Mouse (Mus musculus): ENCODE results near the gene Rbms3.

Rbms3 gene

GRCm38 (mm10) chr9:117373164-117373741 lies 256.5 kb downstream of the Rbms3 start:
- no peak for DNase-seq (ENCODE audit: low spot score)

GRCm38 (mm10) chr9:117371980-117372379 lies 257.7 kb downstream of the Rbms3 start:
- no peak for DNase-seq (ENCODE audit: low spot score)

GRCm38 (mm10) chr9:117370086-117370485 lies 259.6 kb downstream of the Rbms3 start:
- DNase-seq (ENCODE audit: low spot score): no peak

DNA sequence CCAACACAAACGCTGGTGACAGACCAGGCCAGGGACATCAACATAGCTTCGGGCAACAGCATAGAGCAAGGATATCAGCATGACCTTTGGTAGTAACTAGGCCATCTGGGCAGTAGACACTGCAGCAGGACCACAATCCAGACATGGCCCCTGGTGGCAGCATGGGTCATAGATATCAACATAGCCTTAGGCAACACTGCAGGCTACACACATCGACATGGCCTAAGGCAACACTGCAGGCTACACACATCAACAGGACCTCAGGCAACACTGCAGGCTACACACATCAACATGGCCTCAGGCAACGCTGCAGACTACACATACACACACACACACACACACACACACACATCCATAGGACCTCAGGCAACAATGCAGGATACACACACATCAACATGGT lies 261.7 kb downstream of the Rbms3 start:
- DNase-seq (ENCODE audit: low spot score): no peak

GRCm38 (mm10) chr9:117364610-117365009 lies 265.1 kb downstream of the Rbms3 start:
- no peak for DNase-seq (ENCODE audit: low spot score)

- no peak for DNase-seq (ENCODE audit: low spot score)
These were observed 268.3 kb downstream of the Rbms3 start for GRCm38 (mm10) chr9:117361431-117361830.

DNA sequence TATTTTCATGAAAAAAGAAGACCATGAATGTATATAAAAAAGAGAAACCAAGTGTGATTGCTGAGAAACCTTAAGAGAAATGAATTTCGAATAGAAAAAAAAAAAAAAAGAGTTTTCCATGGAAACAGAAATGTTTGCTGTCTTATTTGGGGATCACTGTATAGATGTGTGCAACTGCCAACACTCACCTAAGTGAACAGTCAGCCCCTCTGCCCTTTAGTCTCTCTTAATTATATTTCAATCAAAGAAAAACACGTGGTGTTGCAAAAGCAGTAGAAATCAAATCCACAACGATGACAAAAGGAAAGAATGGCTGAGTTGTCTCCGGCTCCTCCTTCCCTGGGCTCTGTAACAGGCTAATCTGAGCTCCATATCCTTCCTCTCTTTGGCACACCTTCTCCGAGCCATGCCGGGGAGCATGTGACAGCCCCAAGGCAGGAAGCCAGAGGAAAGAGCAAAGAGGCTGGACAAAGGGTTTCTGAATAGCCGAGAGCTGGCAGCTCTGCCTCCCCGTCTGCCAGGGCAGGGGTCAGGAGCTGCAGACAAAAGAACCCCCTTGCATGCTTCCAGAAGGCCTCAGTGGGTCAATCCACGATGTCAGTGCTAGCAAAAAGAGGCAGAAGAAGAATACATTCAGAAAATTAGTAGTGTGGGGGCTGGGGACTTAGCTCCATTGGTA lies 272.8 kb downstream of the Rbms3 start:
- no peak for DNase-seq (ENCODE audit: low spot score)

DNA sequence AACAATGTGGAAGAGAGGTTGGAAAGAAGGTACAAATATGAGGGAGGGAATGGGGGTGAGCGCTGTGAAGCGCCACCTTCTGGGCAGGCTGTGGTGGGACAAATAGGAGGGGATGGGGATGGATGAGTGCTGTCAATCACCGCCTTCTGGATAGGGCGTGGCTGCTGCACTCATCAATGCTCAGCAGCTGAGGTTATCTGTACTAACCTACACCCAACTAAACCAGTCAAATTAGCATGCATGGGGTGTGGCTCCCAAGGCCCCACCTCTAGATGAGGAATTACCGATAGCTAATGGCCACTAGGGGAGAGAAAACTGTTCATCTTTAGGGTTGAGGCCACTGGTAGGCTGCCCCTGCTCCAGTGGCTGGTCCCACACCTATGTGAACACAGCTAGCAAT lies 274.2 kb downstream of the Rbms3 start:
- DNase-seq (ENCODE audit: low spot score): no peak

- DNase-seq (ENCODE audit: low spot score): no peak
These were observed 287.4 kb downstream of the Rbms3 start for GRCm38 (mm10) chr9:117342336-117342735.

GRCm38 (mm10) chr9:117330681-117331080 lies 299.0 kb downstream of the Rbms3 start:
- no peak for DNase-seq (ENCODE audit: low spot score)

- no peak for DNase-seq (ENCODE audit: low spot score)
These were observed 310.4 kb downstream of the Rbms3 start for GRCm38 (mm10) chr9:117319271-117319670.

DNA sequence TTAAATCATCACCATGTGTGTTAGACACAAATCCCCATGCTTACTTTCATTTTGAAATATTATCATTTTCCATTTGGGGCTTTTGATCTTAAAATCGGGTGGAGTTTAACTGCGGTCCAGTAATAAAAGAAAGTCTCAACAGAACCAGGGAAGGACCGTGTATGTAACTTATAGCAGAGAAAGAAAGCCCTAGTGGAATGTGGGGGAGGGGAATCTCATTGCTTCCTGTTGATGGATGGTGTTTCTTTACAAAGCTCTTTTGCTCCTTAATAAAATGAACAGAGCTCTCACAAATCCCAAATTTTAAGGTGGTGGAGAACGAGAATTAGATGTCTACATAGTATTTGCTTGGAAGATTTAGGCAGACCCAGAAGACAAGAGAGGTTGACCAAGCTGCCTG lies 311.3 kb downstream of the Rbms3 start:
- no peak for DNase-seq (ENCODE audit: low spot score)

DNA sequence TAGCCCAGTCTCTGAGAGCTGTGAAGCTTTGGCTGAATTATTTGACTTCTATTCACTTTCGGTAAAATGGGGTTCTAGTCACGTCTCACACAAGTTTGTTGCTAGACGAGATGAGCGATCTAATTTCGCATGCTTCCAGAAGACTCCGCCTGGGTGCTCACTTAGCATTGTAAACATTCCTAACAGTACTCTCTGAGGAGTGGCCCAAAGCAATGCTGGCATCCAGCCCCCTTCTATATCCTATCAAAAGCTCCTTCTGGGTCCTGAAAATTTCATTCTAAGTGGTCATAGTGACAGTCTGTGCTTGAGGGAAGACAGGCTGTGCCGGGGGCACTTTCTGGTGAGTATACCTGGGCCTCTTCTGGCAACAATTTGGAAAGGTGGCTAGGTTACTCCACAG lies 312.5 kb downstream of the Rbms3 start:
- DNase-seq (ENCODE audit: low spot score): no peak

DNA sequence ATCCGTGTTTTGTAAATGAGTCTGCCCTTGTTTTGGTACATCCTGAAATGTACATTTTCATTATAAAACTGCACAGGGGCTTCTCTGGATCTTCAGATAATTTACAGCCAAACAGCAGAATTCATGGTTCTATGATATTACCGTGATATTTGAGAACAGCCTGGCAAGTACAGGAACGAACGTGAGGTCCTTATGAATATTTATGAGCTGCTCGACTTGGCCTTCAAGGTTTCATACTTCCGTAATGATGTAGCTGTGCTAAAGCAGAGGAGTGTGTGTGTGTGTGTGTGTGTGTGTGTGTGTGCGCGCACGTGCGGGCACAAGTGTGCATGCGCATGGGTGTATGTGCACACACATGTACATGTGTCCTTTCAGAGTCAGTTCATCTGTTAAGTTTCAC lies 316.1 kb downstream of the Rbms3 start:
- DNase-seq (ENCODE audit: low spot score): no peak

DNA sequence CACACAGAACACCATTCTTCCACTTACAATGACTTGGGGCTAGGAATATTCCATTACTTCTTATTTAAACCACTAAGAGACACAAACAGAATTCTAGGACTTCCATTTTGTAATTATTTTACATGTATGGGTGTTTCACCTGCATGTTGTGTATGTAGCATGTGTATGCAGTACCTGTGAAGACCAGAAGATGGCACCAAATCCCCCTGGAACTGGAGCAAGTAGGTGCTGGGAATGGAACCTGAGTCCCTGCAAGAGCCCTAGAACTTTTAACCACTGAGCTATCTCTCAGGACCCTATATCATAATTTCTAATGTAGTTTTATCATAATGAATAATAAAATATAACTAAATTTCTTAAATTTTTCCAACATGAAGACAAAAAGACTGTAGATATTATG lies 319.9 kb downstream of the Rbms3 start:
- no peak for DNase-seq (ENCODE audit: low spot score)

- DNase-seq (ENCODE audit: low spot score): no peak
These were observed 330.7 kb downstream of the Rbms3 start for GRCm38 (mm10) chr9:117298991-117299390.

- DNase-seq (ENCODE audit: low spot score): no peak
These were observed 331.8 kb downstream of the Rbms3 start for GRCm38 (mm10) chr9:117297662-117298531.

DNA sequence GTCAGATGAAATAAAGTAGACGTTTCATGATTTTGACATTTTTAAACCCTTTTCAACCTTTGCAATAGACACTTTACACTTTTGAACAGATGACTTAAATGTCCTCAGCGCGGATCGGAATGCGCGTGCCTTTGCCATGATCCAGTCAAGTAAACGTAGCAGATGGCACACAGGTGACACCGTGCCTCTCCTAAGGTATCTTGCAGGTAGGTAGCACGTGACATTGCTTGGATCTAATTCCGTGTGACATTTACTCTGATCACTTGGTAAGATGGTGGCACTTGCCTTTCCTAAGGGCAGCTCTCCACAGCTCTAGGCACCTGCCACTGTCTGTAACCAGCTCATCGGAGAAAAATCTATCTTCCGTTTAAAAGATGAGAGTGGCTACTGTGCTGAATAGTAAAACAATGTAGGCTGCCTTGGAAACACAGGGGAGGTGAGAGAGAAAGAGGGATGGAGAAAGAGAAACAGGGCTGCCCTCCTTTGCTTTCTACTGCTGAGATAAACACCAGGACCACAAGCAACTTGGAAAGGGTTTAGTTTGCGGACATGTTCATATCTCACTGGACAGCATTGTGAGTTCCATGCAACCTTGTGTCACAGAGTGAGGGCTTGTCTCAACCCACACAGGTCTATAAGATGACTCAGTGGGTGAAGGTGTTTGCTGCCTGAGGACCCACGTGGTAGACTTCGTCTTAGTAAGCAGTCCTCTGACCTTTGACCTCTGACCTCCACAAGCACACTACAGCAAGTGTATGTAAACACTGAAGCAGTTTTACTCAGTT lies 338.5 kb downstream of the Rbms3 start:
- no peak for DNase-seq (ENCODE audit: low spot score)

DNA sequence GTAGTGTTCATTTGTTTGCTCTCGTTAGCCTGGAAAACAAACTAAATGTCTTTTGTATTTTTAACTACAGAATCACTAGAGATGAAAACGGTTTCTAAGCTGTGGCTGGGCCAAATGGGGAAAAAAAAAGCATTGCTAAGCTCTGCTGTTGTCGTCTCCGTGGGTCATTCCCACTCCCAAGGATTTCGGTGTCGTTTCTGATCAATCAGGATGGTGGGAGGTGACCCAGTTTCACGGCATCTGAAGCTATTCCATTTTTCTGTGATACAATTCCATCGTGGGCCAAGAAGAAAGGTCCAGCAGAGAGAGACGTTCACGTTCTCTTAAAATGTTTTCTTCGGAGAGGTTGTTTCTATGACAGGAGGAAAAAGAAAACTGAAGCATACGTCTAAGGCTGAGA lies 354.9 kb downstream of the Rbms3 start:
- no peak for DNase-seq (ENCODE audit: low spot score)

GRCm38 (mm10) chr9:117259614-117260013 lies 370.1 kb downstream of the Rbms3 start:
- no peak for DNase-seq (ENCODE audit: low spot score)

DNA sequence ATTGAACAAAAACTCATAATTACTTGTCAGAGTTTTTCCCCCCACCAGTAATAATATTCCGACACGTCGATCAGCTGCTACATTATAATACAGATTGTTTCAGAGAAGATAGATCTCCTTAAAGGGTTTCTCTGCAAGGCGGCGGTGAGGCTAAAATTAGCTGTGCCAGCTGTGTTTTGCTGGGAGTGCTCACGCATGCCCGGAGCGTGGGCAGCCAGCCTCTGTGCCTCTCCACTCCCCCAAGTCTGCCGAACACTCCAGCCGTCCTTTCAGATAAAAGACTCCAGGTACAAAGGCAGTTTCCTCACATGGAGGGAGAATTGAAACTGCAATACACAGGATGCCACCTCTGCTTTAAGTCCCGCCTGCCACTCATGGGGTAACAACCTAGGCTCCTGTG lies 376.4 kb downstream of the Rbms3 start:
- no peak for DNase-seq (ENCODE audit: low spot score)

DNA sequence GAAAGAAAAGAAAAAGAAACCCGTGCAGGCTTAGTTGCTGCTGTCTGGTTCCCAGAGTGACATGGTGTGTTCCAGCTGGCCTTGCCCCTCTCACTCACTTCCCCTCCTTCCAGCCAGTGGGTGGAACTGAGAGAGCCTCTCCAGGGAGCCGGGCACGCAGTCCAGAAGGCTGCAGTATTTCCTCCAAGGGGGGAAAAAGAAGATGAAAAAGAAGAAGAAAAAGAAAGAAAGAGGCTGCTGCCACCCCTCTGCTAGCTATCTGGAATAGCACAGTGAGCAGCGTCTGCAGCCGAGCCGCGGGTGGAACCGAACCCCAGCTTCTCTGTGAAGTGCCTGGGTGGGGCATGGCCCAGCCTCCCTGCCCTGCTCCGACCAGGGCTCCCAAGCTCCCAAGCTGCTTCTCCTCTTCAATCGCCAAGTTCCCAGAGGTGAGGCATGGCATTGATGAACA lies 377.3 kb downstream of the Rbms3 start:
- no peak for DNase-seq (ENCODE audit: low spot score)

Data from spleen, adult 12 weeks (tissue).